Mouse (Mus musculus) spleen, postnatal 0 days (tissue): ENCODE measurements around the gene Snrpc. TPM values are rescaled to one million over a fixed set of nuclear protein-coding genes. Genes with fewer than 3 reads are reported as not detected.

ENCODE experiments used
- polyA plus RNA-seq: library from polyadenylated mRNA; unstranded; fragments of >200 nt; fragmentation: Nextera tagmentation; extraction: Ambion mirVana; gene quantifications from 2 replicates; pipeline ENCODE4 v1.2.1, GENCODE M21; 2015

Gene Snrpc
- 222 and 225 TPM in 2 replicates for polyA plus RNA-seq

DNA sequence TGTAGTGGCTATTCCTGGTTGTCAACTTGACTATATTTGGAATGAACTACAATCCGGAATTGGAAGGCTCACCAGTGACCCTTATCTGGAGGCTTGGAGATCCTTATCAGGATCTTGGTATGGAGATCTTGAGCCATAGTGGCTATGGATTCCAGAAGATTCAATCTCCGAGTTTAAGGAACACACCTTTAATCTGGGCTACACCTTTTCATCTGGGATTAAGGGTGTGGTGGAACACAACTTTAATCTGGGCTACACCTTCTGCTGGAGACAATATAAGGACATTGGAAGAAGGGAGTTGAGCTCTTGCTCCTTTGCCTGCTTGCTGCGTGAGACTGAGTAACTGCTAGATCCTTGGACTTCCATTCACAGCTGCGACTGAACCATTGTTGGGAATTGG is at the start of gene Snrpc:
Gene Snrpc, plus strand, starts transcription at position 301 of the 400 bp plus-strand sequence.

GRCm38 (mm10) chr17:27820568-27821406 is 17.2 kb upstream of the Snrpc start, which contains the start of gene D17Wsu92e:
Gene D17Wsu92e, minus strand, starts transcription at chr17:27820648.

GRCm38 (mm10) chr17:27856265-27856797 is 18.4 kb downstream of the Snrpc start, which contains the start of gene Uhrf1bp1:
Gene Uhrf1bp1, plus strand, starts transcription at chr17:27856441.

Other genes starting within 250 kb of the Snrpc start
- gene Nudt3, start 214.7 kb upstream of the Snrpc start, polyA plus RNA-seq = 40.4 and 41.3 TPM in 2 replicates
- gene RPS10-NUDT3, start 202.9 kb upstream of the Snrpc start, polyA plus RNA-seq = not detected in 2 replicates
- 1,040 and 1,063 TPM in 2 replicates for gene Rps10, start 201.5 kb upstream of the Snrpc start, polyA plus RNA-seq
- 0.54 and 1.4 TPM in 2 replicates for gene Pacsin1, start 182.6 kb upstream of the Snrpc start, polyA plus RNA-seq
- 0.12 TPM in 1 of 2 replicates, not detected in the other for gene Spdef, start 109.2 kb upstream of the Snrpc start, polyA plus RNA-seq
- 26.5 and 26.8 TPM in 2 replicates for gene D17Wsu92e, start 17.5 kb upstream of the Snrpc start, polyA plus RNA-seq
- gene Uhrf1bp1, start 18.3 kb downstream of the Snrpc start, polyA plus RNA-seq = 3.2 and 3.5 TPM in 2 replicates
- gene Anks1, start 71.2 kb downstream of the Snrpc start, polyA plus RNA-seq = 6.5 and 9.1 TPM in 2 replicates
- 32.1 and 33.7 TPM in 2 replicates for gene Taf11, start 71.7 kb downstream of the Snrpc start, polyA plus RNA-seq
- 0.46 TPM in 2 replicates for gene Tcp11, start 242.5 kb downstream of the Snrpc start, polyA plus RNA-seq